Mouse (Mus musculus): Measurements from ENCODE around the gene Fsd1. TPM values are rescaled to one million over a fixed set of nuclear protein-coding genes. Genes with fewer than 3 reads are reported as not detected.

Gene Fsd1
- total and polyA plus RNA-seq, 3 experiments = not detected

DNA sequence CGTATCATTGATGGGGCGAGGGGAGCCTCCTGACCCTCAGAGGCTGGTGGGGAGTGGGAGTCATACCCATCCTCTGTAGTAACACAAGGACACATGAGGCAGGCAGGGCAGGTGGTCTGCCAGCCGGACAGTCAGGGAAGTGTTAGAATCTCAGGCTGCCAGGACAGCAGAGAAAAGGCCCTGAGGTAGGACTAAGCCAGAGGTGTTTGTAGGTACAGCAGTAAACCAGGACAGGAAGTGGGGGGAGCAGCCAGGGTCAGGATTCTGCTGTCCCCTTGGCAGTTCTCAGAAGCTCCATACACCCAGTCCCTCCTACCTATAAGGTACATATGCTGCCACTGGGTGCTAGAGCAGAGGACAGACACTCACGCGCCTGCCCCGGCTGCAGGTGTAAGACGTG, 24.7 kb upstream of the Fsd1 start:
- no peak overlapping the region for H3K9ac ChIP-seq (ENCODE audit: control insufficient read depth, low read depth, low read length, poor library complexity, severe bottlenecking)
- H3K4me1 ChIP-seq (ENCODE audit: control insufficient read depth in 1 of 2, insufficient read depth in 2 of 2, low read length in 2 of 2) = peaks cover 6 to 15% of the 10 kb centered on the region in 2 experiments; a peak in 3 of 4 replicates
- no peak for TF ChIP-seq GABPA (IDR thresholded peaks at IDR 0.05; ENCODE audit: low read depth, low read length)
- H3K4me3 ChIP-seq (ENCODE audit: control insufficient read depth in 1 of 2, insufficient read depth in 1 of 2, low read depth in 2 of 2, low read length in 2 of 2) = no peak overlapping the region
- H3K9me3 ChIP-seq (replicated peaks; ENCODE audit: insufficient read depth, low read length) = no peaks in the 10 kb centered on the region
- peaks cover 10% of the 10 kb centered on the region for H3K79me2 ChIP-seq (ENCODE audit: control insufficient read depth, insufficient read depth, low read length, poor library complexity)
- H3K36me3 ChIP-seq (ENCODE audit: control insufficient read depth in 1 of 2, insufficient read depth in 2 of 2, low read length in 2 of 2) = peaks cover 0 to 5% of the 10 kb centered on the region in 2 experiments; a peak in 2 of 4 replicates
- H3K27ac ChIP-seq (ENCODE audit: control insufficient read depth, low read depth, low read length) = no peak overlapping the region
- no peak for DNase-seq (ENCODE audit: low read depth, low spot score)
- H3K27me3 ChIP-seq (ENCODE audit: control insufficient read depth in 1 of 2, insufficient read depth in 2 of 2, low read length in 2 of 2) = no peaks in the 10 kb centered on the region

DNA sequence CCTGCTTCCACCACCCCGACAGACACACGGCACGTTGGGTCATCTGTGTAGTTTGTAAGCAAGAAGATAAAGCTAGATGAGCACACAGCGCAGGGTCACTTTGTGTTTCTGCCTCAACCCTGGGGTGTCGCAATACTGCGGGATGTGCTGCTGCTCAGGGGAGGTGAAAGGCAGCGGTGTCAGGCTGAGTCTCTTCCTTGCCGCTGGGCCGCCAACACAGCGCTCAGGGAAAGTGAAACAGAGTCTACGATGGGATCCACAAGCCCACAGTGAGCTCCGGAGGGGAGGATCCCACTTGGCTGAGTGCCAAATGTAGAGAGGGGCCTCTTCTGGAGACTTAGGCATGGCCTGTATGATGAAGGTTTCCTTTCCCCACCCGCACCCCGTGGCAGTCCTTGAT, 23.1 kb upstream of the Fsd1 start:
- Histone ChIP-seq H3K4me1 (ENCODE audit: control insufficient read depth in 1 of 2, insufficient read depth in 2 of 2, low read length in 2 of 2) (peaks cover 2 to 9% of the 10 kb centered on the region in 2 experiments; a peak in 1 of 4 replicates), H3K4me3 (ENCODE audit: control insufficient read depth in 1 of 2, insufficient read depth in 1 of 2, low read depth in 2 of 2, low read length in 2 of 2) (no peak overlapping the region), H3K9me3 (replicated peaks; ENCODE audit: insufficient read depth, low read length) (no peaks in the 10 kb centered on the region), H3K27ac (ENCODE audit: control insufficient read depth, low read depth, low read length) (no peak overlapping the region), H3K27me3 (ENCODE audit: control insufficient read depth in 1 of 2, insufficient read depth in 2 of 2, low read length in 2 of 2) (no peaks in the 10 kb centered on the region), H3K36me3 (ENCODE audit: control insufficient read depth in 1 of 2, insufficient read depth in 2 of 2, low read length in 2 of 2) (peaks cover 0 to 5% of the 10 kb centered on the region in 2 experiments; a peak in 2 of 4 replicates), H3K9ac (ENCODE audit: control insufficient read depth, low read depth, low read length, poor library complexity, severe bottlenecking) (no peak overlapping the region), H3K79me2 (ENCODE audit: control insufficient read depth, insufficient read depth, low read length, poor library complexity) (peaks cover 10% of the 10 kb centered on the region)
- no peak for DNase-seq (ENCODE audit: low read depth, low spot score)
- no peak for TF ChIP-seq NELFE (IDR thresholded peaks at IDR 0.05; ENCODE audit: low read depth, low read length)
- no peak for TF ChIP-seq USF1 (IDR thresholded peaks at IDR 0.05; ENCODE audit: low read depth, low read length)
- TF ChIP-seq CTCF (IDR thresholded peaks at IDR 0.05 in 2 of 3, conservative IDR thresholded peaks at IDR 0.05 in 1 of 3; ENCODE audit: control insufficient read depth in 1 of 3, insufficient read depth in 1 of 3, low read depth in 2 of 3, low read length in 3 of 3, poor library complexity in 1 of 3, severe bottlenecking in 1 of 3) = no peak
- no peak for TF ChIP-seq NRF1 (IDR thresholded peaks at IDR 0.05; ENCODE audit: insufficient read depth, low read depth, low read length, poor library complexity, severe bottlenecking)
- no peak for TF ChIP-seq RAD21 (IDR thresholded peaks at IDR 0.05; ENCODE audit: low read depth, low read length)
- no peak for TF ChIP-seq SIN3A (IDR thresholded peaks at IDR 0.05; ENCODE audit: low read length)
- no peak for TF ChIP-seq POLR2A (IDR thresholded peaks at IDR 0.05; ENCODE audit: control insufficient read depth in 1 of 2, insufficient read depth in 1 of 2, low read depth in 1 of 2, low read length in 2 of 2, poor library complexity in 1 of 2)
- no peak for TF ChIP-seq MYC (IDR thresholded peaks at IDR 0.05; ENCODE audit: low read depth, low read length)
- no peak for TF ChIP-seq SMC3 (IDR thresholded peaks at IDR 0.05; ENCODE audit: low read depth, low read length)
- TF ChIP-seq ELF1 (IDR thresholded peaks at IDR 0.05; ENCODE audit: low read depth, low read length) = no peak
- TF ChIP-seq POLR2AphosphoS2 (IDR thresholded peaks at IDR 0.05; ENCODE audit: low read length) = no peak
- TF ChIP-seq ZC3H11A (IDR thresholded peaks at IDR 0.05; ENCODE audit: low read depth, low read length) = no peak
- TF ChIP-seq MAFK (IDR thresholded peaks at IDR 0.05; ENCODE audit: borderline replicate concordance, low read depth, low read length) = no peak
- TF ChIP-seq MEF2A (IDR thresholded peaks at IDR 0.05; ENCODE audit: extremely low read depth, insufficient replicate concordance, low read depth, low read length, poor library complexity, severe bottlenecking) = no peak
- TF ChIP-seq E2F4 (IDR thresholded peaks at IDR 0.05; ENCODE audit: borderline replicate concordance, low read depth, low read length) = no peak
- TF ChIP-seq RCOR1 (IDR thresholded peaks at IDR 0.05; ENCODE audit: low read depth, low read length) = no peak
- no peak for TF ChIP-seq ETS1 (IDR thresholded peaks at IDR 0.05; ENCODE audit: low read depth, low read length)
